Mouse (Mus musculus) thymus, postnatal 14 days (tissue): ENCODE data around the gene B4galnt1.
A peak's percentile ranks its signal among the peaks of the same experiment; 100 is the strongest.

Experiments used
- DNase-seq: peaks from one replicate; pipeline ENCODE4 v3.0.0; 2021

The B4galnt1 gene

DNA sequence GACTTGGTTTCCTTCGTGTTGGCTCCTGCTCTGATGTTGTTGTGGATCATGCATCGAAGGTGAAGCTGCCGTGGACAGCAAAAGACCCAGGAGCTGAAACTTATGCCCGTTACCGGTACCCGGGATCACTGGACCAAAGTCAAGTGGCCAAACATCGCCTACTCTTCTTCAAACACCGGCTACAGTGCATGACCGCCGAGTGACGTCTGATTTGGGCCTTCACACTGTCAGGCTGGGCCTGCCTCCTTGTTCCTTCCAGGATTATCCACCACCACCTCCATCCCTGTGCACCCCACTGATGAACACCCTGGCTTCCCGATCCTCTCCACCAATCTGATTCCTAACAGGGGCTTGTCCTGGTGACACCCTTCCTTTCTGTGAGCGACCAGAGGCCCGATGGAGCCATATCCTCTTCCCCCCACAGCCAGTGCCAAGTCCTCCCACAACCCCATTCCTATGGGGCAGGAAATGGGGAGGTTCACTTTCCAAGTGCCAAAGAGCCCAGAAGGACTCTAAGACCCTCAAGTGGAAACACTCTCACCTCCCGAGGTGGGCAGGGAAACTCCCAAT is 6.7 kb downstream of the B4galnt1 start:
- no peak for DNase-seq

DNA sequence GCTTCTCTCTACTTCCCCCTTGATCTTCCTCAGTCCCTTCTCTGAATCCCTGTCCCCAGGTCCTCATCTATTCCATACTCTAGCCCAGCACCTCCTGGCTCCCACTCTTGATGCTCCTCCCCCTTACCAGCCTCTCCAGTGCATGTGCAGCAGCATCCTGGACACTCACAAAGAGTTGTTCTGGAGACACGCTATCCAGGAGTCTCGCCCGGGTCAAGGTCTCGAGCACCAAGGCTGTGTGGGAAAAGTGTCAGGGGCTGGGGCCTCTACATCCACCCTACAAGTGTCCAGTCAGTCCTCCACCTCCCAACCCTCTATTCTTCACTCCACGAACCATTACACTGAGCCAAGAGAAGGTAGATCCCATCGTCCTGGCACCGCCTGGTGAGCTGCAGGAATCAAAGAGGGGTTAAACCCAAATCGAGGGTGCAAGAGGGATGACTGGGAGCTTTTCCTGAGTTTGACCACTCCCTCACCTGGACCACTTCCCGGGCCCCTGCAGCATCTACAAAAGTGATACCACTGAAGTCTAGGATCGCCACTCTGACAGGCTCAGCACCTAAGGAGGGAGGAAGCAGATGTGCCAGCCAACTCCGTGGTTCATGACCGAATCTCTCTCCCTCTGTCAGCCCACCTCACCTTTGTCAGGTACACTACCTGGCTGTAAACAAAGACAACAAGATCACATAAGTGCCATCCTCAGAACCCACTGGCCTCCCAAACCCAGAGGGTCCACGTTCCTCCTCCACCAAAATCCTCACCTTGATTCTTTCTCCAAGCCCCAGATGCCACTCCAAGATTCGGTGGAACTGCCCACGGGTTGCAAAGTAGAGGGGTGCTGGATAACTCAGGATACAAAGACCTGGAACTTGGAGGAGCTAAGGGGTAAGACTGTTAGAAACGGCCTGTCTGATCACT is 8.4 kb downstream of the B4galnt1 start:
- DNase-seq = no peak

DNA sequence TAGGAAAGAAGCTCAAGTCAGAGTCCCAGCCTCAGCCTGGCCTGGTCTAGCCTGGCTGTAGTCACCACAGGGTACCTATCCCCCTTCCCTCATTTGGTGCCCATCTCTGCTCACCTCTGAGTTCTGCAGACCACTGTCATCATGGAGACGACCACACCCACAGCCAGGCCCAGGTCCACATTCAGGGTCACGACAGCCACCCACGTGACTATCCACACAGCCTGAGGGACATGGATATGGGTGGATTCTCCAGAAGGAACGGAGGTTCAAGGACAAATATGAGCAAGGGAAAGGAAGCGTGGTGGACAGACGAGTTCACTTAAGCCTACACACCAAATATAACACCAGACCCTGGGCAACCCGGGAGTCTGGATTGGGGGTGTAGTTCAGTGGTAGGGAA is 9.1 kb downstream of the B4galnt1 start:
- no peak for DNase-seq

DNA sequence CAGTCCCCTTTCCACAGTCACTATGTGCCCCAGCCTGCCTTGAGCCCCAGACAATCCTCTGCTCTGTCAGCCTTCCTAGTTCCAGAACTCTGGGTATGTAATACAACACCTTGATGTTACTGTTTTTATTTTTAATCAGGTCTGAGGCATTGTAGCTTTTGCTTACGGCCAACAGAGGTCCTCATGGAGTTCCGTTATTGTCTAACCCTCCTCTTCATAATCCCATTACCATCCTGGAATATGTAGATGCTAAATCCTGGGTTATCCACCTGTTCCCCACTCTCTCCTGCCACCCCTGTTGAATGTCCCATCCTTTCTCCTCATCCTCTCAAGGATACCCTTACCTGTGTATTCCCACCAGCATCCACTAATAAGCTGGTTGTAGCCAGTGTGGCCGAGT is 11.2 kb downstream of the B4galnt1 start:
- DNase-seq = no peak

DNA sequence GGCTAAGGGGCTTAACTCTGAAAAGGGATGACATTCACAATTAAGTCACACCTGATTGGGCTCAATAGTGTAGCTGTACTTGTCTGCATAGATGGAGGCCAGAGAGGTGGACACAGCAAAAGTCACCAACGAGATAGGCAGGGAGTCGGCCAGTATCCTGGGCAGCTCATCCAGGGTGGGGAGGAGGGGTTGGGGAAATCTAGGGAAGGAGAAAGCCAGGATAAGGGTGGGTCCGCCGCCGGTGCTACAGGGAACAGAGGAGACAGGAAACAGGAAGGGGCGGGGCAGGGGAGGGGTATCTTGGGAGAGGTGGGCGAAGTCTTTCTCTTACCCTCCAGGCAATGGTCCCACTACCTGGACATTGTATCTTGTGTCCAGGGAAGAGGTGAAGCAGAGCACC is 11.7 kb downstream of the B4galnt1 start:
- no peak for DNase-seq

DNA sequence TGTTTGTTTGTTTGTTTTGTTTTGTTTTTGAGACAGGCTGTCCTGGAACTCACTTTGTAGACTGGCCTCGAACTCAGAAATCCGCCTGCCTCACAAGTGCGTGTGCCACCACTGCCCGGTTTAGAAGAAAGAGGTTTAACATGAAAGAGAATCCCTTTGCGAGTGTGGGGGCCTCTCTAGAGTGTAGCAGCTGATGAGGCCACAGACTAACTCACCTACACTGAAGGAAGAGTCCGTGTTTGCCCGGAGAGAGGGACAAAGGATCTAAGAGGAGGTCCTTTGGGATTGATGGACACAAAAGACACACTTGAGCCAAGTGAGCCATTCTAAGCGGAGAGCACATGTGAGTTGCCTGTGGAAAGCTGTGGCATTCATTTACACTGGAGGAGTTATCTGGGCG is 12.2 kb downstream of the B4galnt1 start:
- no peak for DNase-seq

DNA sequence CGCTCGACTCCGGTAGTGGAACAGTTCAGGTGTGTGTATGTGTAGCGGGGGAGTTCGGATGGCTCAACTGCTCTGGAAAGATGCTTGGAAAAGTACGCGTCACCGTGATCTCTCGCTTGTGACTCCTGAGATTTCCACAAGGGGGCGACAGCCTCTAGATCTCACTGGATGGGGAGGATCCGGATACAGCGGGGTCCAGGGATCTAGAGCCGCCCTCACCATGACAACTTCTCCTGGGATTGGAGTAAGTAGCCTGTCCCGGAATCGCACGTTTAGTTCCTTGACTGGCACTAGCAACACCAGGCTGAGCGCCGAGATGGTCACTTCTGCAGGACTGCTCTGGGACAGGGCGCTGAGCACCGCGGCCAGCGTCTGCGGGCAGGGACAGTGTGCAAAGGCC is 12.7 kb downstream of the B4galnt1 start:
- peak; percentile 60 for DNase-seq

DNA sequence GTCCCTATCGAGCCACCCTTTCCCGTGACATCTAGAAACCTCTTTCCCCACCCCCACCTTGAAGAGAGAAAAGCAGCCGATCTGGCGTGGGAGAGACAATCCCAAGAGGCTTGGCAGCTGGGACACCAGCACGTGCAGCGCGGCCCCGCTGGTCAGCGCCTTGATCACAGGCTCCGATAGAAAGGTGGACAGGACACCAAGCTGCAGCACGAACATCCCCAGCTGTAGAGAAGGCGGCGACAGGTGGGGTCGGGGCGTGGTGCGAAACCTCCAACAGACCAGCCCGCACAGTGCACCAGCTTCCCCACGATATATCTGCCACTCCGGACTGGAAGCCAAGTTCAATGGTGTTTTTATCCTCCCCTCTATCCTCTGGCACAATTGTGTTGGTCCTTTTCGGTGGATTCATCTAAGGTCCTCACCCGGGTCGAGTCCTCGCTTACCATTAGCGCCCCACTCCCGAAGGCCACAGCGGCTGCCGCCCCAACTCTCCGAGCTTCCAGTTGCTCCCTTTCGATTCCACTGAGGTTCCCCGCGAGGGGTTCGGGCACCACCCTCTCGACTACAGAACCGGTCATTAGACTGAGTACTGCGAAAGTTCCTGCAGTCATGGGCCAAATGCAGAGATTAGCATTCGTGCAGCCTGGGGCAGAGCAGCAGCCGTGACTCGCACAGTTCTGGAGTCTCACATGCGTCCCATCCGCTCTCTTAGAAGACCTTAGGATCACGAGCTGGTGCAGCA is 13.4 kb downstream of the B4galnt1 start:
- DNase-seq = no peak

DNA sequence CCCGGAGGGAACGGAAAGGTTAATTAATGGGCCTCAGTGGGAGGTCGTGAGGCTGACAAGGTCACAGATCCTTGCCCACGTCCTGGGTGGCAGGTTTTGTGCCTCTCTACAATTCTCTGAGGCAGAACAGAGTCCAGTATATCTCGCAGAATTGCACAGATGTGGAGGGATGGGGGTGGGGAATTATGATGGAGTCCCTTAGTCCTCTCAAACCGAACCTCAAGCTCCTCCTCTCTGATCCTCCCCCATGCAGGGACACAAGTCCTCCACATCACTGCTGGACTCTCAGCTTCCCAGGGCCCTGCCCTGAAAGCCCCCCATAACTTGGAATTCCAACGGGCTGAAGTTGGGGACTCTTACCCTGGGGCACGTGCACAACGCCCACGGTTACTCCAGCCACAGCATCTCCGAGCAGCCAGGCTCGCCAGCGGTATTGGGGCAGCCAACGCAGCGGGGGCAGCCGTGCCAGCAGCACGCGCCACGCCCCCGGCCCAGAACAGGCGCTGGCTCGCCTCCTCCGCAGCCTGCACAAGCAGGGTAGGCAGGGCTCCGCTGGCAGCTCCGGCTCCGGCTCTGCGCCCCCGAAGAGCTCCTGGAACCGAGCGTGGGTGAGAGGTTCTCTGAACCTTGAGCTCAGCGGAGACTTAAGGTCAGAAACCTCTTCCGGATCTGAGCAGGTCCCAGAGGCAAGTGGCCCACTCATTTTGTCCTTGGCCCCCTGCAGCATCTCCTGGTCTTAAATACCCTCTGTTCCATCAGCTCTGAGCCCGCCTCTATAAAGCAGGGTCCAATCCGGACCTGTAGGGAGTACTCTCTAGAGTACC is 15.1 kb downstream of the B4galnt1 start, which contains the start of gene Slc26a10:
Slc26a10 (minus strand) TSS at position 775 of the 824 bp plus-strand sequence.
- no peak for DNase-seq

DNA sequence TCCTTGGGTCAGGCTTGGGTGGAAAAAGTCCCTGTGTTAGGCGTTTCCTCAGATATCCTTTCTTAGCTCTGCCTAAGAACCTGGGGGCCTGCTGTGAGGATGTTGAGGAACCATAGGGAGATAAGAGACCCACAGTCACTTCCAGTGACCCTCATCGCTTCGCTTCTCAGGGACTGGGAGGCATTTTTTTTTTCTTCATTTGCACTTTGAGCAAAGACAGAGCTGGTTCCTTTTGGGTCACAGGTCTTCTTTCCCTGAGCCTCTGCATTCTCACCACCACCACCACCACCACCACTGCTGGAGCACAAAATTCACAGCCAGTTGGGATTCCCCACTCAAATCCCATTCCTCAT is 15.6 kb downstream of the B4galnt1 start:
- no peak for DNase-seq

DNA sequence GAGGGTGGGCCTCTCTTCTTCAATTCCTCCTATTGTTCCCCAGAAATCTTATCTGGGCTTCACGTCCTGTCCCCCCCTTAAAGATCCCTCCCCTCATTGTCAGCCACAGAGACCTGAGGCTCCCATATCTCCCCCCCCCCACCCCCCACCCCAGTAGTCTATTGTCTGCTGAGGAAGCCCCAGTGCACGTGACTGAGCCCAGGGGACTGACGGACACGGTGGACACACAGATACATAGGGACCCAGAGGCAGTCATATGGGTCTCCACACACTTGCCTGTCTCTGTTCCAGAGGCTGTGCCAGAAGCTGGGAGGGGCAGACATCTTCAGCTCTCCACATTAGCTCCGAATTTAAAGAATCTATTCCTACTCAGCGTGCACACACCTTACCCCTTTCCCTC is 16.5 kb downstream of the B4galnt1 start:
- no peak for DNase-seq

DNA sequence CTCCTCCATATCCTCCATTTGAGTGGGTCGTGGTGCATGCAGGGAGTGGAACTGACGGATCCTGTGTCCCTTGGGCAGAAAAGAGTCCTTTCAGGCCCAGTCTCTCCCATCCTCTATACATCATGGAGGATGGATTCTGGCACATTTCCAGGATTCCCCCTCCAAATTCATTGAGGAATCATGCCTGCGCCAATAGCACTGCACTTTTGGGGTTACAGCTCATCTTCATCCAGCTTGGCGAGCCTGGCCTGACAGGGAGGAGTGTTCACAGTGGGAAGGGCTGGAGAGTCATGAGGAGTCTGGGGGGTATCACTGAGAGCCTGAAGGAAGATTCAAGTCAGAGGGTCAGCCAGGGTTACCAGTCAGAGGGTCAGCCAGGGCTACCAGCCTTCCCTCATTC is 17.6 kb downstream of the B4galnt1 start:
- no peak for DNase-seq

DNA sequence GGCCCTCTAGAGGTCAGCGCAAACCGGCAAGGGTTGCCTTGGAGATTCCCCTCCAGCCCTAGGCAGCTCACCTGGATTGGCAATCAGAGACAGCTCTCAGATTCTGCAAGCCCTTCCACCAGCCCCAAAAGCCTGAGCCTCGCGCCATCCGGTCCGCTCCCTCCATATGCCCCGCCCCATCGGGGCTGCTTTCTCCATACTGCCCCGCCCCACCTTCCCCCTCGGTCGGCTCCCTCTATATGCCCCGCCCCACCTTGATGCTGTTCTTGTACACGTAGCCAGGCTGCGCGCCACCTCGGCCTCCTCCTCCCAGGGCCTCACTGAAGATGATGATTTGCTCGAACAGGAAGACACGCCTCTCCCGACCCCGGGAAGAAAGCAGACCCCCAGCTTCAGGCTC is 18.7 kb downstream of the B4galnt1 start:
- no peak for DNase-seq

DNA sequence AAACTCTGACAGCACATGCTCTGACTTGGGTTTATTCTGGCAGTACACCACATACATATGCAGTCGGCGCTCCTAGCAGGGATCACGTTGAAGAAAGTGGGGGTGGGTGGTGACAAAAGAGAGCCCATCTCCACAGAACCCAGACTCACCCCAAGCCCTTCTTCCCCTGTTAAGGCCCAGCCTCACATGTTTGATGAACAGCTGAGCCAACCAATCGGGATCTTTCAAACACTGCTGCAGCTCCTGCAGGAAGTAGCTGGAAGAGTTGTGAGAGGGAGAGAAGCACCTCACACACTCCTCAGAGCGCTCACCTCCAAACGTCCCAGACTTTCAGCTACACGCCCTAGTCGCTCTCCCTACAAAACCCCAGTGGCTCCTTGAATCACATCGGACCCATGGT is 20.1 kb downstream of the B4galnt1 start:
- DNase-seq = peak; percentile 50

DNA sequence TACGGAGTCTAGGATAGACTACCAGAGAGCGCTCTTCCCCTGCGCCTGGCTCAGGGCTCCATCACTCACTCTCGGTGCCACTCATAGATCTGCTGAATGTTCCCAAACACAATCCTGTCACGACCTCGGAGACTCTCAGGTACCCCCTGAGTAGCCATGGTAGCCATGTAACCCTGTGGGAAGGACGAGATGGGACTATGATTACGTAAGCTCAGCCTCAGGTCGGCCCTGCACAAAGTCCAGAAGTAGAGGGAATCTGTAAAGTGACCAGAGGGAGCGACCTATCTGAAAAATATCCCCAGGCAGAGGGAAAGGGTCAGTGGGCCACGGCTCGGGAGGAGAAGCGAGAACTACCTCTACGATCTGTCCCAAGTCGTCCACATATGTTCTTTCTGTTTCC is 20.5 kb downstream of the B4galnt1 start:
- DNase-seq = no peak

DNA sequence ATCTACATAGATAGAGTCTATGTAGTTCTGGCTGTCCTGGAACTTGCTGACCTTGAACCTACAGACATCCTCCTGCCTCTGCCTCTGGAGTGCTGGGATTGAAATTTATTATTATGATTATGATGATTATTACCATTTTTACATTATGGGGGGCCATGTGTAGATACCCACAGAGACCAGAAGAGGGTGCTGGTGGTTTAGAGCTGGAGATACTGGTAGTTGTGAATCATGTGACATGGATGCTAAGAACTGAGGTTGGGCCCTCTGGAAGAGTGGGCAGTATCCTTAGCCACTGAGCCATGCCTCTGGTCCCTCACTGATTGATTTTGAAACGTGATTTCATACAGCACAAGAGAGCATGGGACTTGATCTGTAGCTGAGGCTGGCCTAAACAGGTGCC is 21.4 kb downstream of the B4galnt1 start:
- DNase-seq = no peak

DNA sequence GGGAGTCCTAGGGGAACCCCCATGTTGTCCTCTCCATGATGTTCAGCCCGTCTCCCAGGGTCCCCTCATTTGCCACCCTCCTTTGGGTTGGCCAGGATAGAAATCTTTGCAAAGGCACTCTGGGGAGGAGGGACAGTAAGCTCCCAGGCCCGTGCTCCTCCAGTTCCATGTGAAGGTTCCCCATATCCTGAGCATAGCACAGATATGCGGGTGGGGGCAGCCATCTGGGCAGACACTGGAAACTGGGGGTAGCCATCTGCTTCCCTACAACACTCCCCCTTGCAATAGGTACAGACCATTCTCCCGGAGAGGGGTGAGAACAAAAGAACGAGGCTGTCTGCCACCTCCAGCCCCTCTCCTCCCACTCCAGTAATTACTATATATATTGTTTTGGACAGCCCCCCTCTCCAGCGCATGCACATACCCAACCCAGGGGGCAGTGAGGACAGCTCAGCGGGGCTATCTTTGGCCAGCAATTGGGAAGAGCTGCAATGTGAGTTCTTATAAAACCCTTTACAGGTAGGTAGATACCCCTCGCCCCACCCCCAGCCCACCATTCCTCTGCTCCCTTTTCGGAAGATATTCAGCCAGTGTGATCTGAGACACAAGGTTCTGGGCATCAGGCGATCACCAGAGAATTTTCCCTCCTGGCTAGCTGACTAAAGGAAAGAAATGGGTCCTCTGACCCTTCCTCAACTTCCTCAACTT is 22.5 kb downstream of the B4galnt1 start:
- no peak for DNase-seq

DNA sequence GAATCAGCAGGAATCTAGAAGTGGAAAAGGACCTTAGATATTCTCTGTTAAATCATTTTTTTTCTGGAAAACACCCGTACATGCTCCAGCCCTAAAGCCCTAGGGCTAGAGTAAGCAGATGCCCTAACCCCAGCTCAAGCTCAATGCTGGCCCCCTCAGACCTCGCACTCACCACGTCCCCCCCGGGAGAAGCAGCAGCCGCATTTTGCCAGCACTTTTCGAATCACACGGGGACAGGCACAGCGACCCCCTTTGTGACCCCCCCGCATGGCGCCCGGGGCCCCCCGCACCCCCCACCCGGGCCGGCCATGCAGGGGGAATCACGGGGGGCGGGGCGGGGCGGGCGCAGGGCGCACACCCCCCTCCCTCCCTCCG is 23.0 kb downstream of the B4galnt1 start:
- no peak for DNase-seq

DNA sequence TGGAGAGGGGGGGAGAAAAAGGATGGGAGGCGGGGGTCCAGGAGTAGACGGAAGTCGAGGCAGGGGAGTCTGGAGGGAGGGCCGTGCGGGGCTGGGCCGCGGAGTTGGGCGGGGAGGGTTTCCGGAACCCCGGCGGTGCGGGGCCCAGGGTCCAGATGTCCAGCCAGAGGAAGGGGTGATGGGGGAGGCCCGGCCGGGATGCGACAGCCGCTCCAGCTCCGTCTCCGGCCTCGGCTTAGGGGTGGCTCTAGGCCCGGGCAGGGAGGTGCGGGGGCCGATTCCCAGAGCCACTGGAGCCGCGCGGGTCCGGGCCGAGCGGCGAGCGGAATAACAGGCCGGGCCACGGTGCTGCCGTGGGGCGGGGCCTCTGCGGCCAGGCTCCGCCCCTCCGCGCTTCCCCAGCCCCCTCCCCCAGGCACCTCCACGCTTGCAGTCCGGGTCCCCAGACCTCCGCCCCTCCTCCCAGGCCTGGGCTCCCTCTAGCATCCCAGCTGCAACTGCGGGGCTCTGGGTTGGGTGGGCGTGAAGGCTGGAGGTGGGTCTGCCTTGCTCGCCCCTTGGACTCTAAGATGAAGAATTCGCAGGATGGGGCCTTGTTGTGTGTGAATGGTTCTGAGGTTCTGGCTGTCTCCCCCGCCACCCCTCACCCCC is 23.6 kb downstream of the B4galnt1 start:
- DNase-seq = no peak

DNA sequence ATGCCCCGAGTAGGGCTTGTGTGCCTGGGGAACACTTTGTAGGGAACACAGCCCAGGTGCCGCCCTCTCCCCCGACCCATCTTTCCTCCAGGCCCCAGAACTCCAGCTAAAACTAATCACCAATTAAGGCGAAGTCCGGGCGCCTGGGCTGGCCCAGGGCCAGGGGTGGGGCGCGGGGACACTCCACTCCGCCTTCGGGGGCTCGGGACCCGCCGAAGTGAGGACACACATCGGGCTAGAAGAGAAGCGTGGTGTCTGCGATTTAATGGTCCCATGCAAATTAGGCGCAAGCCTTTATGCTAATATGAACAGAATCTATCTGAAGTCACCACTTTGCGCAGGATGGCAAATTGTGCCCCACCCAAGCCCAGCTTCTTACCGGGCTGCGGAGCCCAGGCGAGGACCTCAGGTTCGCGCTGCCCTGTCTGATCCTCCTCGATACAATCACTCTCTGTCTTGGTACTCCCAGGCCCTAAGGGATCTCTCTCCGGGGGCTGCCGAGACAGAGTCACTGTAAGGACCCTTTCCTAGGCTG is 24.2 kb downstream of the B4galnt1 start:
- no peak for DNase-seq

DNA sequence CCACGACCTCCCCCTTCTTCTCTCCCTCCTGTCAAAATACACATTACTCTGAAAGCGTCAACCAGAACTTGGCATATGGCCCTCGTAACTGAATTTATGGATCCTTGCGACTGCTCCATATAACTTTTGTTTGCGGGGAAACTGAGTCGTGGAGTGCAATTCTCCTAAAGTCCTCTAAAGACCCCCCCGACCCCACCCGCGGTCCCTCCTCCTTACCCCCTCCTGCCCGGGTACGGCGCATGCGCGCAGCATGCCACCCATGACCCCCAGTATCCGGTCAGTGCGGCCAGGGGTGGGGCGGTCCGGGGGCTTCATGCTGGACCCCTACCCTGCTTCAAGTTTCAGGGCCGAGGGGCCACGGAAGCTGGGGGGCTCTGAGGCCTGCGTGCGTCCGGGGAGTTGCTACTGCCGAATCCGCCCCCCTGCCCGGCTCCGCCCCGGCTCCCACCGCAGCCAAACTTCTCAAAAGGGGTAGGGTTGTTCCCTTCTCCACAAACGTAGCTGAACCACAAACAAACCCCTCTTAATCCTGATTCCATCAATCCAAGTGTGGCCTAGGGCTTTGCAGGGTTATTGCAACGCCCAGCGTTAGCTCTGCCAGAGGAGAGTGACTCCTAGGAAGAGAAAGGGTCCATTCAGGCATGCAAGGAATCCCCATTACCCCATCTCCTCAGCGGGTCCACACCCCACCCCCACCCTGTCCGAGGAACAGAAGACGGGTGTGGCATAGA is 24.8 kb downstream of the B4galnt1 start, which contains the start of gene Arhgef25:
Arhgef25 (minus strand) TSS at position 433 of the 731 bp plus-strand sequence.
- no peak for DNase-seq
